Mouse (Mus musculus) thymus, adult 2 months (tissue): ENCODE results near the gene Caps2. TPM values are rescaled to one million over a fixed set of nuclear protein-coding genes. Genes with fewer than 3 reads are reported as not detected.

Experiments
- DNase-seq: peaks from one replicate; pipeline ENCODE4 v3.0.0; 2021
- H3K27ac ChIP-seq: fragments of 200-500 bp; 2 replicates; pipeline ENCODE4 v1.5.1; 2012; ENCODE audit warnings: low read length, control low read depth; ENCODE audit not compliant: control insufficient read depth, insufficient read depth
- H3K27me3 ChIP-seq: fragments of 200-500 bp; 2 replicates; pipeline ENCODE4 v1.6.1; 2012; ENCODE audit warnings: mild to moderate bottlenecking, low read length, moderate library complexity, mixed read lengths; ENCODE audit not compliant: control insufficient read depth, insufficient read depth
- H3K36me3 ChIP-seq: fragments of 200-500 bp; 2 replicates; pipeline ENCODE4 v1.6.1; 2012; ENCODE audit warnings: mild to moderate bottlenecking, low read length, moderate library complexity; ENCODE audit not compliant: control insufficient read depth, insufficient read depth
- H3K4me1 ChIP-seq: fragments of 200-500 bp; replicated peaks from 2 replicates; pipeline ENCODE4 v1.6.1; 2012; ENCODE audit warnings: low read length; ENCODE audit not compliant: control insufficient read depth, insufficient read depth
- H3K4me3 ChIP-seq: fragments of 200-500 bp; 2 replicates; pipeline ENCODE4 v1.5.1; 2012; ENCODE audit warnings: mild to moderate bottlenecking, low read length, control low read depth, moderate library complexity; ENCODE audit not compliant: control insufficient read depth, insufficient read depth
- CTCF ChIP-seq: fragments of 200-500 bp; IDR thresholded peaks from 2 replicates; pipeline ENCODE4 v1.5.1; 2012; ENCODE audit warnings: mild to moderate bottlenecking, control low read depth, low read length, moderate library complexity, borderline replicate concordance; ENCODE audit not compliant: control insufficient read depth, poor library complexity, insufficient read depth; ENCODE audit errors: extremely low read depth
- POLR2A ChIP-seq: fragments of 200-500 bp; IDR thresholded peaks from 2 replicates; pipeline ENCODE4 v1.6.1; 2012; ENCODE audit warnings: mild to moderate bottlenecking, low read length, control low read depth, moderate library complexity; ENCODE audit not compliant: control insufficient read depth, poor library complexity, insufficient read depth; ENCODE audit errors: extremely low read depth
- WGBS: fragments of 180-500 bp; shearing (Covaris S2); methylation state at CpG from one replicate; pipeline ENCODE4 v1.1.7; 2018; 5-methylcytosine and 5-hydroxymethylcytosine counted together
- polyA plus RNA-seq: library from polyadenylated mRNA; depleted of rRNA; stranded (reverse); fragments of >200 nt; gene quantifications from 2 replicates; pipeline ENCODE4 v1.2.3, GENCODE M21; 2012; rRNA removed

Caps2 gene
- polyA plus RNA-seq, 1 experiment = not detected

GRCm38 (mm10) chr10:112263467-112263866, 100.0 kb downstream of the Caps2 start:
- no peak overlapping the region for H3K27ac ChIP-seq
- WGBS = 64% methylated on average over 3 of the region's 3 CpGs
- H3K27me3 ChIP-seq = no peaks in the 10 kb centered on the region
- H3K36me3 ChIP-seq = no peaks in the 10 kb centered on the region
- DNase-seq = no peak
- no peaks in the 10 kb centered on the region for H3K4me1 ChIP-seq
- H3K4me3 ChIP-seq = no peak overlapping the region
- no peak for TF ChIP-seq CTCF
- TF ChIP-seq POLR2A = no peak

Other genes with a start within 250 kb of the Caps2 start
- 8.1 and 8.9 TPM in 2 replicates for gene Krr1, start 191.0 kb upstream of the Caps2 start, polyA plus RNA-seq
- 40.5 and 62.2 TPM in 2 replicates for gene Glipr1, start 161.0 kb upstream of the Caps2 start, polyA plus RNA-seq
- not detected in 2 replicates for gene Glipr1l1, start 103.4 kb upstream of the Caps2 start, polyA plus RNA-seq
- gene Glipr1l2, start 80.3 kb upstream of the Caps2 start, polyA plus RNA-seq = not detected in 2 replicates
- gene Glipr1l3, start 3.3 kb upstream of the Caps2 start, polyA plus RNA-seq = not detected in 2 replicates
- 0.07 and 0.10 TPM in 2 replicates for gene Kcnc2, start 107.5 kb downstream of the Caps2 start, polyA plus RNA-seq